Mouse (Mus musculus): ENCODE measurements around the gene Gm21680.
"Not testable (repeated sequence)": the region's sequence is repeated elsewhere in the genome, so short reads cannot be mapped to it uniquely, and the experiment has no call there.

DNA sequence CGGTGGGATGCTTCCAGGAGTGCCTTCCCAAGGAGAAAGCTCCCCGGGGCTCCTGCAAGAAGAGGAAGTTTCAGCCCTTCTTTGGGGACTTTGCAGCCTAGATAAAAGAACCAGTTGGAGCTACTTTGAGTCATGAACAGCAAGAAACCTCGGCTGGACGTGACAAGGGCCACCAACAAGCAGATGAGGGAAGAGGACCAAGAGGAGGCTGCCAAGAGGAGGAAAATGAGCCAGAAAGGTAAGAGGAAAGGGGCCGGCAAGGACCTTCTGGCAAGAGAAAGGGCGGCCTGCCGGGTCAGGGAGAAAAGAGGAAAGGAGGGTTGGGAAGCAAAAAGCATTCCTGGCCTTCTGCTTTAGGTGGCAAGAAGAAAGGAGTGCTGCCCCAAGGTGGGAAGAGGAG lies 35.2 kb upstream of the Gm21680 start:
- not testable (repeated sequence) for TF ChIP-seq CTCF (IDR thresholded peaks at IDR 0.05; ENCODE audit: borderline replicate concordance, extremely low read depth, insufficient read depth, insufficient read length); POLR2A (IDR thresholded peaks at IDR 0.05; ENCODE audit: borderline replicate concordance, extremely low read depth, insufficient read depth, insufficient read length, poor library complexity, severe bottlenecking)

All from brain, embryonic 14.5 days (tissue).